Mouse (Mus musculus) mature B cell (primary cell): ENCODE measurements around the gene Rsf1.

Experiments
- in situ Hi-C: fragments of 300-500 bp; cut with MboI; formaldehyde crosslinking; loops from 2 replicates; pipeline ENCODE4 v1.14.3; 2019

Gene Rsf1

GRCm38 (mm10) chr7:97631290-97631689, 51.6 kb downstream of the Rsf1 start:
- in situ Hi-C loops: no loop called here

GRCm38 (mm10) chr7:97632897-97633296, 53.2 kb downstream of the Rsf1 start:
- in situ Hi-C loops: no loop called here

- in situ Hi-C loops: no loop called here
Observed at GRCm38 (mm10) chr7:97645060-97645459, 65.4 kb downstream of the Rsf1 start.

- in situ Hi-C loops: no loop called here
Observed at GRCm38 (mm10) chr7:97647656-97648055, 68.0 kb downstream of the Rsf1 start.

GRCm38 (mm10) chr7:97650729-97651128, 71.0 kb downstream of the Rsf1 start:
- in situ Hi-C loops: no loop called here

- in situ Hi-C loops: no loop called here
Observed at GRCm38 (mm10) chr7:97656144-97656543, 76.5 kb downstream of the Rsf1 start.

GRCm38 (mm10) chr7:97661634-97662033, 81.9 kb downstream of the Rsf1 start:
- in situ Hi-C loops: no loop called here

- in situ Hi-C loops: loop anchor here (10.0 kb wide), 1 partner anchor 254 kb away; no protein-coding TSS in a partner anchor
Observed at GRCm38 (mm10) chr7:97679239-97679638, 99.5 kb downstream of the Rsf1 start.

GRCm38 (mm10) chr7:97687831-97688230, 108.1 kb downstream of the Rsf1 start:
- in situ Hi-C loops: no loop called here

- in situ Hi-C loops: no loop called here
Observed at GRCm38 (mm10) chr7:97695441-97695840, 115.8 kb downstream of the Rsf1 start.

- in situ Hi-C loops: no loop called here
Observed at GRCm38 (mm10) chr7:97696133-97696505, 116.4 kb downstream of the Rsf1 start.

GRCm38 (mm10) chr7:97696506-97697254, 117.0 kb downstream of the Rsf1 start, which contains the start of gene Clns1a:
Gene Clns1a, plus strand, starts transcription at chr7:97696634.
- in situ Hi-C loops: no loop called here

- in situ Hi-C loops: no loop called here
Observed at GRCm38 (mm10) chr7:97700173-97700572, 120.5 kb downstream of the Rsf1 start.

GRCm38 (mm10) chr7:97701106-97701505, 121.4 kb downstream of the Rsf1 start:
- in situ Hi-C loops: no loop called here

GRCm38 (mm10) chr7:97707123-97707522, 127.4 kb downstream of the Rsf1 start:
- in situ Hi-C loops: no loop called here

- in situ Hi-C loops: no loop called here
Observed at GRCm38 (mm10) chr7:97707809-97708208, 128.1 kb downstream of the Rsf1 start.

- in situ Hi-C loops: no loop called here
Observed at GRCm38 (mm10) chr7:97709204-97709603, 129.5 kb downstream of the Rsf1 start.

- in situ Hi-C loops: no loop called here
Observed at GRCm38 (mm10) chr7:97714651-97715050, 135.0 kb downstream of the Rsf1 start.

- in situ Hi-C loops: no loop called here
Observed at GRCm38 (mm10) chr7:97717326-97717725, 137.6 kb downstream of the Rsf1 start.

GRCm38 (mm10) chr7:97719078-97719477, 139.4 kb downstream of the Rsf1 start:
- in situ Hi-C loops: no loop called here

- in situ Hi-C loops: no loop called here
Observed at GRCm38 (mm10) chr7:97720109-97720508, 140.4 kb downstream of the Rsf1 start.

- in situ Hi-C loops: no loop called here
Observed at GRCm38 (mm10) chr7:97722278-97722918, 142.7 kb downstream of the Rsf1 start.
